Mouse (Mus musculus) erythroblast, adult 5-6 weeks (primary cell): Measurements from ENCODE around the gene Gphn. TPM values are rescaled to one million over a fixed set of nuclear protein-coding genes. Genes with fewer than 3 reads are reported as not detected.

Experiments
- ATAC-seq: replicated peaks from 2 replicates; pipeline ENCODE4 v1.8.0; 2016; ENCODE audit warnings: moderate number of reproducible peaks, mild to moderate bottlenecking, moderate TSS enrichment, inconsistent platforms; ENCODE audit not compliant: poor library complexity, low FRiP score, severe bottlenecking
- total RNA-seq, 2 experiments: library from RNA; stranded (forward) in 1 of 2; stranded (reverse) in 1 of 2; fragments of 150-400 nt in 1 of 2; fragments of 200-764, 138-1000 nt in 1 of 2; gene quantifications; 2 replicates each; pipeline versions ENCODE4 v1.2.3 to v1.2.4; 2015 to 2017; ENCODE audit warnings: low replicate concordance in 2 of 2

The Gphn gene
- total RNA-seq (2015; ENCODE audit: low replicate concordance) (0.77 and 6.3 TPM in 2 replicates), total RNA-seq (2017; ENCODE audit: low replicate concordance) (6.4 and 15.8 TPM in 2 replicates)

GRCm38 (mm10) chr12:78225707-78226518 lies at the start of gene Gphn:
Gene Gphn (plus strand): TSS chr12:78226379.
- peak; percentile 88 for ATAC-seq

GRCm38 (mm10) chr12:78181452-78181851 lies 44.7 kb upstream of the Gphn start:
- ATAC-seq, result no peak

- ATAC-seq, result no peak
These were observed 32.2 kb upstream of the Gphn start, which contains the start of gene Gm6657 for GRCm38 (mm10) chr12:78193942-78194341. Gene Gm6657 (plus strand): TSS chr12:78194242.

GRCm38 (mm10) chr12:78195368-78195767 lies 30.8 kb upstream of the Gphn start:
- ATAC-seq, result no peak

- no peak for ATAC-seq
These were observed 22.5 kb upstream of the Gphn start for GRCm38 (mm10) chr12:78203646-78204045.

GRCm38 (mm10) chr12:78205915-78206570 lies 20.1 kb upstream of the Gphn start:
- ATAC-seq, result peak; percentile 60; the same call in 1 of the 2 replicates

- no peak for ATAC-seq
These were observed 19.6 kb upstream of the Gphn start for GRCm38 (mm10) chr12:78206571-78206960.

GRCm38 (mm10) chr12:78209856-78210255 lies 16.3 kb upstream of the Gphn start:
- no peak for ATAC-seq

GRCm38 (mm10) chr12:78215490-78215889 lies 10.7 kb upstream of the Gphn start:
- ATAC-seq, result no peak

GRCm38 (mm10) chr12:78219191-78219825 lies 6.9 kb upstream of the Gphn start:
- ATAC-seq, result no peak

- ATAC-seq, result 0 out of 2 replicates have a peak, but pooled peaks have one; percentile 35
These were observed 318 bp downstream of the Gphn start for GRCm38 (mm10) chr12:78226519-78226875.

- no peak for ATAC-seq
These were observed 1.1 kb downstream of the Gphn start for GRCm38 (mm10) chr12:78227021-78227932.

GRCm38 (mm10) chr12:78228139-78228538 lies 2.0 kb downstream of the Gphn start:
- no peak for ATAC-seq

GRCm38 (mm10) chr12:78232560-78232959 lies 6.4 kb downstream of the Gphn start:
- no peak for ATAC-seq

- no peak for ATAC-seq
These were observed 22.2 kb downstream of the Gphn start for GRCm38 (mm10) chr12:78248366-78248765.

GRCm38 (mm10) chr12:78249151-78249550 lies 23.0 kb downstream of the Gphn start:
- ATAC-seq, result no peak

GRCm38 (mm10) chr12:78277386-78277785 lies 51.2 kb downstream of the Gphn start:
- no peak for ATAC-seq

- ATAC-seq, result no peak
These were observed 64.2 kb downstream of the Gphn start for GRCm38 (mm10) chr12:78290384-78290783.

GRCm38 (mm10) chr12:78298824-78299398 lies 72.7 kb downstream of the Gphn start:
- no peak for ATAC-seq
